Mouse (Mus musculus) liver, postnatal 0 days (tissue): ENCODE measurements around the gene Tmem145.

Experiments used
- CTCF ChIP-seq: sonication (generic); IDR thresholded peaks from 2 replicates; pipeline ENCODE4 v1.5.1; 2016; ENCODE audit warnings: antibody characterized with exemption, low read depth
- EP300 ChIP-seq: IDR thresholded peaks from 2 replicates; pipeline ENCODE4 v1.6.1; 2016; ENCODE audit warnings: antibody characterized with exemption, low read depth, mild to moderate bottlenecking

- no peak for TF ChIP-seq EP300
- no peak for TF ChIP-seq CTCF
These were observed 21.7 kb upstream of the Tmem145 start for GRCm38 (mm10) chr7:25284171-25284570.
